Mouse (Mus musculus) left cerebral cortex, postnatal 14 days (tissue): ENCODE measurements around the gene Tjp1. TPM values are rescaled to one million over a fixed set of nuclear protein-coding genes. Genes with fewer than 3 reads are reported as not detected.

ENCODE experiments used
- DNase-seq, 2 experiments: peaks; one replicate each; pipeline ENCODE4 v3.0.0; 2021 to 2022; ENCODE audit warnings: low spot score in 2 of 2, mixed read lengths in 1 of 2
- intact Hi-C: fragments of 180-260 bp; cut with DNase I; formaldehyde crosslinking; loops from one replicate; pipeline ENCODE4 v1.15.1; 2025
- total RNA-seq, 2 experiments: library from RNA; stranded (reverse); gene quantifications; 2 replicates each; pipeline ENCODE4 v1.2.3; 2021

Gene Tjp1
- total RNA-seq, 2 experiments from 2014 or later = 132 to 169 TPM

- no peak for DNase-seq
- intact Hi-C loops = no loop called here
These were observed 73.3 kb downstream of the Tjp1 start for GRCm38 (mm10) chr7:65454269-65454668.

- DNase-seq = no peak
- intact Hi-C loops = no loop called here
These were observed 75.3 kb downstream of the Tjp1 start for GRCm38 (mm10) chr7:65452246-65452645.

GRCm38 (mm10) chr7:65450158-65450557, 77.4 kb downstream of the Tjp1 start:
- intact Hi-C loops = no loop called here

GRCm38 (mm10) chr7:65441505-65441904, 86.1 kb downstream of the Tjp1 start:
- no peak for DNase-seq
- intact Hi-C loops = no loop called here

More at GRCm38 (mm10) chr7:65450158-65450557, 77.4 kb downstream of the Tjp1 start:
- peak; percentile 30 to 32 for DNase-seq

- intact Hi-C loops = no loop called here
- no peak for DNase-seq
These were observed 88.1 kb downstream of the Tjp1 start for GRCm38 (mm10) chr7:65439518-65439917.

GRCm38 (mm10) chr7:65438146-65438545, 89.4 kb downstream of the Tjp1 start:
- DNase-seq = no peak

GRCm38 (mm10) chr7:65436921-65437320, 90.7 kb downstream of the Tjp1 start:
- intact Hi-C loops = no loop called here
- peak in 1 of 2 experiments; percentile 30 for DNase-seq

More at GRCm38 (mm10) chr7:65438146-65438545, 89.4 kb downstream of the Tjp1 start:
- intact Hi-C loops = no loop called here

- DNase-seq = no peak
- intact Hi-C loops = no loop called here
These were observed 96.4 kb downstream of the Tjp1 start for GRCm38 (mm10) chr7:65431018-65431695.

- DNase-seq = no peak
- intact Hi-C loops = no loop called here
These were observed 97.2 kb downstream of the Tjp1 start for GRCm38 (mm10) chr7:65430401-65430800.

GRCm38 (mm10) chr7:65424519-65424918, 103.1 kb downstream of the Tjp1 start:
- intact Hi-C loops = no loop called here
- DNase-seq = peak in 1 of 2 experiments; percentile 27

- intact Hi-C loops = no loop called here
- no peak for DNase-seq
These were observed 105.1 kb downstream of the Tjp1 start for GRCm38 (mm10) chr7:65422456-65422855.

- peak; percentile 59 to 60 for DNase-seq
- intact Hi-C loops = no loop called here
These were observed 106.1 kb downstream of the Tjp1 start for GRCm38 (mm10) chr7:65421451-65421850.

- intact Hi-C loops = no loop called here
- DNase-seq = no peak
These were observed 107.7 kb downstream of the Tjp1 start for GRCm38 (mm10) chr7:65419926-65420325.

- no peak for DNase-seq
- intact Hi-C loops = no loop called here
These were observed 108.6 kb downstream of the Tjp1 start for GRCm38 (mm10) chr7:65419012-65419411.

- intact Hi-C loops = no loop called here
- DNase-seq = no peak
These were observed 109.1 kb downstream of the Tjp1 start for GRCm38 (mm10) chr7:65418366-65418911.

GRCm38 (mm10) chr7:65417231-65418100, 110.1 kb downstream of the Tjp1 start:
- no peak for DNase-seq
- intact Hi-C loops = no loop called here

GRCm38 (mm10) chr7:65416506-65416905, 111.1 kb downstream of the Tjp1 start:
- no peak for DNase-seq
- intact Hi-C loops = no loop called here

GRCm38 (mm10) chr7:65413946-65414945, 113.3 kb downstream of the Tjp1 start:
- intact Hi-C loops = loop anchor here (5.0 kb wide), 1 partner anchor 42 kb away; no protein-coding TSS in a partner anchor
- DNase-seq = peak in 1 of 2 experiments; percentile 70

GRCm38 (mm10) chr7:65410668-65411067, 116.9 kb downstream of the Tjp1 start:
- DNase-seq = peak in 1 of 2 experiments; percentile 44
- intact Hi-C loops = loop anchor here (5.0 kb wide), 1 partner anchor 38 kb away; no protein-coding TSS in a partner anchor
